Mouse (Mus musculus) stomach, postnatal 0 days (tissue): ENCODE results near the gene Gabrg3.

Experiments used
- CTCF ChIP-seq: IDR thresholded peaks from 2 replicates; pipeline ENCODE4 v1.5.1; 2016; ENCODE audit warnings: antibody characterized with exemption, low read depth, mild to moderate bottlenecking, moderate library complexity
- EP300 ChIP-seq: optimal IDR thresholded peaks from 2 replicates; pipeline ENCODE3; 2016; ENCODE audit warnings: antibody characterized with exemption

GRCm38 (mm10) chr7:56843565-56843964 is 543.4 kb downstream of the Gabrg3 start:
- TF ChIP-seq CTCF (no peak), EP300 (no peak)
